8 mouse cellular contexts compared by ENCODE assay signal in the genomic region with DNA sequence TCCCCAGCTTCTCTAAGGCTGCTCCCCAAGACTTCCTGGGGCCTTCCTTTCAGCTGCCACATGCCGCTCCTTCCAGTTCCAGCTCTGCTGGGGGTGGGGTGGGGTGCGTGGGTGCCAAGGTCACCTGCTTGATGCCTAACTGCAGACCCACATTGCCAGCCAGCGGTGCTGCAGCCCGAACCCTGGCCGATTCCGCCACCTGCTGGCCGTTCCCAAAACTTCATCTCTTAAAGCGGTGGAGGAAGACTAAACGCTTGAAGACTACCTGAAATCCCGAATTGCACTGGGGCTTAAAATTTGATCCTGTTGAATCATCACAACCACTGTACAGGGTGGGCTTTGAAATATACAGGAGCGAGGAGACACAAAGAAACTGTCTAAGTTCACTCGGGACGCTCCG. TPM values are rescaled to one million over a fixed set of nuclear protein-coding genes. Genes with fewer than 3 reads are reported as not detected.
A peak's percentile ranks its signal among the peaks of the same experiment; 100 is the strongest.
DNase-seq lines count a peak whose midpoint lies in the region; ATAC-seq and TF ChIP-seq lines count a peak whose summit lies in the region.

No protein-coding gene starts in this region.

- H3K36me3 ChIP-seq in intestine, postnatal 0 days (ENCODE audit: control insufficient read depth, insufficient read depth), result no peaks in the 10 kb centered on the region
- H3K36me3 ChIP-seq in limb, embryonic 13.5 days, result no peaks in the 10 kb centered on the region
- no peaks in the 10 kb centered on the region for H3K36me3 ChIP-seq in midbrain, embryonic 14.5 days (ENCODE audit: control insufficient read depth, insufficient read depth, low read length)
- H3K36me3 ChIP-seq in splenic B cell, adult 2 months (ENCODE audit: control insufficient read depth, insufficient read depth, low read length, poor library complexity, severe bottlenecking), result no peaks in the 10 kb centered on the region

- H3K4me3 ChIP-seq in intestine, postnatal 0 days (ENCODE audit: low read depth, low read length), result no peak overlapping the region; the same call in 1 of the 2 replicates
- peak overlapping the region; percentile 21 for H3K4me3 ChIP-seq in limb, embryonic 13.5 days
- no peak overlapping the region for H3K4me3 ChIP-seq in midbrain, embryonic 14.5 days (replicated peaks; ENCODE audit: low read depth, low read length)

- H3K9me3 ChIP-seq in intestine, postnatal 0 days (ENCODE audit: control insufficient read depth), result no peaks in the 10 kb centered on the region
- H3K9me3 ChIP-seq in limb, embryonic 13.5 days, result no peaks in the 10 kb centered on the region
- H3K9me3 ChIP-seq in midbrain, embryonic 14.5 days (ENCODE audit: control insufficient read depth, low read length), result no peaks in the 10 kb centered on the region

- ATAC-seq in intestine, postnatal 0 days, result peak; percentile 19
- ATAC-seq in limb, embryonic 13.5 days (ENCODE audit: low FRiP score, low read depth), result no peak
- no peak for ATAC-seq in midbrain, embryonic 14.5 days (ENCODE audit: low FRiP score, low TSS enrichment)

- 2% methylated on average over 14 of the region's 14 CpGs for WGBS in intestine, postnatal 0 days
- whole genome bisulfite sequencing in limb, embryonic 13.5 days, result under 1% methylated on average over 14 of the region's 14 CpGs
- 2% methylated on average over 14 of the region's 14 CpGs for WGBS in midbrain, embryonic 14.5 days

- peak; percentile 89 for TF ChIP-seq CTCF in intestine, postnatal 0 days (IDR thresholded peaks at IDR 0.05; ENCODE audit: low read depth)

- peak; percentile 82 for DNase-seq in right cerebral cortex, adult 18-20 months
- DNase-seq in right cerebral cortex, postnatal 36 days (ENCODE audit: low spot score in 2 of 2), result no peak
- peak; percentile 82 for DNase-seq in embryo, embryonic 9.5 days (ENCODE audit: extremely low spot score)
- DNase-seq in heart, adult 11 months, result peak; percentile 95
- DNase-seq in midbrain, embryonic 14.5 days, result peak; percentile 88
- peak; percentile 76 for DNase-seq in splenic B cell, adult 2 months (ENCODE audit: low read depth, low spot score)

- H3K9ac ChIP-seq in intestine, postnatal 0 days (ENCODE audit: low read depth, low read length), result no peak overlapping the region
- no peak overlapping the region for H3K9ac ChIP-seq in limb, embryonic 13.5 days
- no peak overlapping the region for H3K9ac ChIP-seq in midbrain, embryonic 14.5 days (replicated peaks; ENCODE audit: low read length)

- peaks cover 23% of the 10 kb centered on the region for H3K27me3 ChIP-seq in intestine, postnatal 0 days (replicated peaks; ENCODE audit: control insufficient read depth, insufficient read depth, low read length)
- peaks cover 89% of the 10 kb centered on the region for H3K27me3 ChIP-seq in limb, embryonic 13.5 days
- peaks cover 63% of the 10 kb centered on the region for H3K27me3 ChIP-seq in midbrain, embryonic 14.5 days (ENCODE audit: control insufficient read depth, insufficient read depth, low read length)
- peaks cover 2% of the 10 kb centered on the region; the same call in 1 of the 2 replicates for H3K27me3 ChIP-seq in splenic B cell, adult 2 months (ENCODE audit: control insufficient read depth, insufficient read depth, low read length, poor library complexity, severe bottlenecking)

- no peak overlapping the region for H3K27ac ChIP-seq in intestine, postnatal 0 days (ENCODE audit: low read depth, low read length)
- H3K27ac ChIP-seq in limb, embryonic 13.5 days, result no peak overlapping the region
- no peak overlapping the region for H3K27ac ChIP-seq in midbrain, embryonic 14.5 days (replicated peaks; ENCODE audit: low read depth, low read length)

- H3K4me2 ChIP-seq in intestine, postnatal 0 days (replicated peaks; ENCODE audit: low read depth), result peak overlapping the region; percentile 59
- H3K4me2 ChIP-seq in limb, embryonic 13.5 days (replicated peaks), result peak overlapping the region; percentile 48
- peak overlapping the region; percentile 35 for H3K4me2 ChIP-seq in midbrain, embryonic 14.5 days (ENCODE audit: low read length)

- no peaks in the 10 kb centered on the region for H3K4me1 ChIP-seq in intestine, postnatal 0 days (replicated peaks; ENCODE audit: control insufficient read depth, insufficient read depth, low read length)
- peaks cover 26% of the 10 kb centered on the region for H3K4me1 ChIP-seq in limb, embryonic 13.5 days
- H3K4me1 ChIP-seq in midbrain, embryonic 14.5 days (ENCODE audit: control insufficient read depth, insufficient read depth, low read length), result peaks cover 13% of the 10 kb centered on the region

RNA-seq across cellular contexts. Expression of gene Ppp1r1b, which starts 3.0 kb away (rescaled TPM):
- 99.5 and 102 TPM in 2 replicates for polyA plus RNA-seq in intestine, postnatal 0 days (2015; fragmentation: Nextera tagmentation; extraction: Ambion mirVana)
- polyA plus RNA-seq in limb, embryonic 13.5 days (2015; fragmentation: Nextera tagmentation; extraction: Ambion mirVana), result 1.5 and 1.9 TPM in 2 replicates
- polyA plus RNA-seq in midbrain, embryonic 14.5 days (2014; fragmentation: Nextera tagmentation; extraction: Ambion mirVana), result 0.95 and 1.2 TPM in 2 replicates

RNA-seq across cellular contexts. Expression of gene Stard3, which starts 12.9 kb away (rescaled TPM):
- 29.0 and 30.1 TPM in 2 replicates for polyA plus RNA-seq in intestine, postnatal 0 days (2015; fragmentation: Nextera tagmentation; extraction: Ambion mirVana)
- polyA plus RNA-seq in limb, embryonic 13.5 days (2015; fragmentation: Nextera tagmentation; extraction: Ambion mirVana), result 41.9 and 43.2 TPM in 2 replicates
- polyA plus RNA-seq in midbrain, embryonic 14.5 days (2014; fragmentation: Nextera tagmentation; extraction: Ambion mirVana), result 34.5 and 36.0 TPM in 2 replicates

RNA-seq across cellular contexts. Expression of gene Neurod2, which starts 15.8 kb away (rescaled TPM):
- 0.07 TPM in 1 of 2 replicates, not detected in the other for polyA plus RNA-seq in intestine, postnatal 0 days (2015; fragmentation: Nextera tagmentation; extraction: Ambion mirVana)
- not detected in 2 replicates for polyA plus RNA-seq in limb, embryonic 13.5 days (2015; fragmentation: Nextera tagmentation; extraction: Ambion mirVana)
- 10.9 and 12.7 TPM in 2 replicates for polyA plus RNA-seq in midbrain, embryonic 14.5 days (2014; fragmentation: Nextera tagmentation; extraction: Ambion mirVana)

RNA-seq across cellular contexts. Expression of gene Tcap, which starts 38.4 kb away (rescaled TPM):
- 0.44 and 0.69 TPM in 2 replicates for polyA plus RNA-seq in intestine, postnatal 0 days (2015; fragmentation: Nextera tagmentation; extraction: Ambion mirVana)
- 11.3 and 12.9 TPM in 2 replicates for polyA plus RNA-seq in limb, embryonic 13.5 days (2015; fragmentation: Nextera tagmentation; extraction: Ambion mirVana)
- 0.31 TPM in 1 of 2 replicates, not detected in the other for polyA plus RNA-seq in midbrain, embryonic 14.5 days (2014; fragmentation: Nextera tagmentation; extraction: Ambion mirVana)

RNA-seq across cellular contexts. Expression of gene Pnmt, which starts 41.0 kb away (rescaled TPM):
- not detected in 2 replicates for polyA plus RNA-seq in intestine, postnatal 0 days (2015; fragmentation: Nextera tagmentation; extraction: Ambion mirVana)
- 1.4 and 1.6 TPM in 2 replicates for polyA plus RNA-seq in limb, embryonic 13.5 days (2015; fragmentation: Nextera tagmentation; extraction: Ambion mirVana)
- 0.62 and 1.1 TPM in 2 replicates for polyA plus RNA-seq in midbrain, embryonic 14.5 days (2014; fragmentation: Nextera tagmentation; extraction: Ambion mirVana)

Comparison
In these comparisons a context has a peak if more than half of its experiments do, and no peak if none do; other contexts are left out.
1. DNase-seq: peak in right cerebral cortex, adult 18-20 months (single experiment), embryo, embryonic 9.5 days (single experiment), heart, adult 11 months (single experiment), midbrain, embryonic 14.5 days (single experiment) and splenic B cell, adult 2 months (single experiment); none in right cerebral cortex, postnatal 36 days (0 of 2).
2. RNA of gene Ppp1r1b, which starts 3.0 kb away (polyA plus RNA-seq): 99.5 to 102 TPM in intestine, postnatal 0 days; 1.5 to 1.9 TPM in limb, embryonic 13.5 days and 0.95 to 1.2 TPM in midbrain, embryonic 14.5 days; every median in the first group is over 10 times any median in the second.
3. RNA of gene Neurod2, which starts 15.8 kb away (polyA plus RNA-seq): 10.9 to 12.7 TPM in midbrain, embryonic 14.5 days; 0.07 TPM in intestine, postnatal 0 days and not detected in limb, embryonic 13.5 days; every median in the first group is over 10 times any median in the second.
4. Peak in every context shown above with its lines, with median percentiles within 50 percentile points of each other: H3K4me2 ChIP-seq.